Mouse (Mus musculus) CH12.LX (cell line): ENCODE results near the gene Slc34a2.
A peak's percentile ranks its signal among the peaks of the same experiment; 100 is the strongest.

Source experiments
- CHD2 ChIP-seq: IDR thresholded peaks from 2 replicates; pipeline ENCODE4 v1.6.1; 2011; ENCODE audit warnings: low read length, improper control_type of control experiment
- CTCF ChIP-seq, 2 experiments: IDR thresholded peaks in 1 of 2; conservative IDR thresholded peaks in 1 of 2; 2 replicates each; pipeline ENCODE4 v1.5.1; 2011 to 2012; ENCODE audit warnings: low read depth in 2 of 2, low read length in 2 of 2, improper control_type of control experiment in 1 of 2, inconsistent platforms in 1 of 2, mild to moderate bottlenecking in 1 of 2, moderate library complexity in 1 of 2
- ELF1 ChIP-seq: IDR thresholded peaks from 2 replicates; pipeline ENCODE4 v1.6.1; 2014; ENCODE audit warnings: low read depth, mild to moderate bottlenecking, inconsistent platforms, low read length, improper control_type of control experiment
- HCFC1 ChIP-seq: IDR thresholded peaks from 2 replicates; pipeline ENCODE4 v1.6.1; 2012; ENCODE audit warnings: low read depth, mild to moderate bottlenecking, inconsistent platforms, low read length, improper control_type of control experiment
- JUND ChIP-seq: conservative IDR thresholded peaks from 2 replicates; pipeline ENCODE4 v1.6.1; 2011; ENCODE audit warnings: low read depth, low read length, improper control_type of control experiment
- KAT2A ChIP-seq: IDR thresholded peaks from 2 replicates; pipeline ENCODE4 v1.6.1; 2012; ENCODE audit warnings: low read length, improper control_type of control experiment, inconsistent platforms; ENCODE audit not compliant: insufficient replicate concordance
- MAZ ChIP-seq: IDR thresholded peaks from 2 replicates; pipeline ENCODE4 v1.6.1; 2012; ENCODE audit warnings: low read depth, mild to moderate bottlenecking, inconsistent platforms, low read length, improper control_type of control experiment, moderate library complexity
- MYC ChIP-seq: IDR thresholded peaks from 2 replicates; pipeline ENCODE4 v1.6.1; 2011; ENCODE audit warnings: low read depth, mild to moderate bottlenecking, improper control_type of control experiment, low read length
- SIN3A ChIP-seq: IDR thresholded peaks from 2 replicates; pipeline ENCODE4 v1.6.1; 2012; ENCODE audit warnings: low read length, improper control_type of control experiment, inconsistent platforms
- TCF12 ChIP-seq: IDR thresholded peaks from 2 replicates; pipeline ENCODE4 v1.6.1; 2014; ENCODE audit warnings: low read depth, mild to moderate bottlenecking, inconsistent platforms, low read length, improper control_type of control experiment
- USF1 ChIP-seq: IDR thresholded peaks from 2 replicates; pipeline ENCODE4 v1.6.1; 2014; ENCODE audit warnings: low read depth, mild to moderate bottlenecking, inconsistent platforms, low read length, improper control_type of control experiment

GRCm38 (mm10) chr5:53112942-53113341 is 75.1 kb downstream of the Slc34a2 start:
- no peak for TF ChIP-seq MAZ
- TF ChIP-seq HCFC1 = no peak
- TF ChIP-seq ELF1 = no peak
- peak in 1 of 2 experiments; percentile 45; a peak in 3 of 4 replicates for TF ChIP-seq CTCF (conservative IDR thresholded peaks at IDR 0.05 in 1 of 2, IDR thresholded peaks at IDR 0.05 in 1 of 2; ENCODE audit: low read depth in 2 of 2, low read length in 2 of 2)
- TF ChIP-seq JUND = no peak
- TF ChIP-seq MYC = no peak
- TF ChIP-seq TCF12 = no peak
- no peak for TF ChIP-seq KAT2A
- TF ChIP-seq USF1 = no peak
- TF ChIP-seq SIN3A = no peak
- TF ChIP-seq CHD2 = no peak
